Mouse (Mus musculus): ENCODE measurements around the gene Psmc3.

DNA sequence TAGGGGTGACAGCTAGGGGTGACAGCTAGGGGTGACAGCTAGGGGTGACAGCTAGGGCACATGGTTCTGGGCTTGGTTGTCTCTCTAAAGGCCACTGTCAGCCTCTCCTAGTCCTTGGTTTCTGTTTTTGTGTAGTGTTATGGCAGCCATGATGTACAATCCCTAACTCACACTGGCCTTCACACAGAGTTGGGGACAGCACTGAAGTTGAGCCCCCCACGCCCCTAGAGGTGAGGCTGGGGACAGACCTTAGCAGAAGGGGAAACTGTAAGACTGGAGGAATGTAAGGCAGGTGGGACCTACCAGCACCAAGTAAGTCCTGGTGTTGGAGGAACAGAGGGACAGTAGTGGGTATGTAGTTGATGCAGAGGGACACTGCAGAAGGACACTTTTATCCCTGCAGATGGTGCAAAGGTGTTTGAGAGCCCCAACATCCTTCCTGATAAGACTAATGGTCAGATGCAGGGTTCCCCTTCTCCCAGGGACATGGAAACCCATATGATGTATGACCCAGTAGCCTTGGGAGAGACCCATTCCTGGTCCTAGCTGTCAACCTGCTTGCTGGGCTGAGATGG, 29.6 kb downstream of the Psmc3 start:
- no peak for TF ChIP-seq CTCF (IDR thresholded peaks at IDR 0.05; ENCODE audit: extremely low read depth, insufficient read length, insufficient replicate concordance, low read depth, low read length)
- no peak for TF ChIP-seq POLR2A (IDR thresholded peaks at IDR 0.05; ENCODE audit: low read depth, low read length)
